Mouse (Mus musculus) stomach, embryonic 14.5 days (tissue): ENCODE data around the gene Ube2j2. TPM values are rescaled to one million over a fixed set of nuclear protein-coding genes. Genes with fewer than 3 reads are reported as not detected.

Experiments
- ATAC-seq: fragments of 200-750 bp; cut with Nextera tagmentation; 2 replicates; pipeline ENCODE4 v1.8.0; 2017; ENCODE audit warnings: low read depth, moderate TSS enrichment; ENCODE audit not compliant: insufficient number of reproducible peaks, insufficient read depth, low FRiP score
- H3K27ac ChIP-seq: fragments of 300-500 bp; sonication (generic); 2 replicates; pipeline ENCODE4 v1.5.1; 2014; ENCODE audit warnings: mild to moderate bottlenecking, low read length, moderate library complexity, mixed read lengths
- H3K27me3 ChIP-seq: fragments of 300-500 bp; sonication (generic); 2 replicates; pipeline ENCODE4 v1.6.1; 2014; ENCODE audit warnings: low read length, control low read depth, mixed read lengths; ENCODE audit not compliant: control insufficient read depth, insufficient read depth
- H3K36me3 ChIP-seq: fragments of 300-500 bp; sonication (generic); 2 replicates; pipeline ENCODE4 v1.6.1; 2014; ENCODE audit warnings: mild to moderate bottlenecking, control low read depth, low read length, moderate library complexity, mixed read lengths; ENCODE audit not compliant: control insufficient read depth, insufficient read depth
- H3K4me1 ChIP-seq: fragments of 300-500 bp; sonication (generic); 2 replicates; pipeline ENCODE4 v1.6.1; 2014; ENCODE audit warnings: low read length, control low read depth, mixed read lengths; ENCODE audit not compliant: control insufficient read depth, insufficient read depth
- H3K4me2 ChIP-seq: fragments of 300-500 bp; sonication (generic); replicated peaks from 2 replicates; pipeline ENCODE4 v1.6.1; 2014; ENCODE audit warnings: low read depth, low read length, control low read depth
- H3K4me3 ChIP-seq: fragments of 300-500 bp; sonication (generic); 2 replicates; pipeline ENCODE4 v1.5.1; 2014; ENCODE audit warnings: low read depth, low read length, control low read depth
- H3K9ac ChIP-seq: fragments of 300-500 bp; sonication (generic); replicated peaks from 2 replicates; pipeline ENCODE4 v1.6.1; 2014; ENCODE audit warnings: low read depth, mild to moderate bottlenecking, control low read depth, low read length, moderate library complexity, mixed read lengths
- H3K9me3 ChIP-seq: fragments of 300-500 bp; sonication (generic); 2 replicates; pipeline ENCODE4 v1.6.1; 2016; ENCODE audit warnings: low read depth, low read length, control low read depth; ENCODE audit not compliant: control insufficient read depth
- WGBS: fragments of 180-500 bp; shearing (Covaris S2); extraction: QIAGEN DNeasy Blood & Tissue Kit; methylation state at CpG from one replicate; pipeline ENCODE4 v1.1.7; 2014; 5-methylcytosine and 5-hydroxymethylcytosine counted together
- polyA plus RNA-seq: library from polyadenylated mRNA; unstranded; fragments of >200 nt; fragmentation: Nextera tagmentation; extraction: Ambion mirVana; gene quantifications from 2 replicates; pipeline ENCODE4 v1.2.1, GENCODE M21; 2014

Ube2j2 gene
- polyA plus RNA-seq, 1 experiment from 2014 or later, result 107 TPM

DNA sequence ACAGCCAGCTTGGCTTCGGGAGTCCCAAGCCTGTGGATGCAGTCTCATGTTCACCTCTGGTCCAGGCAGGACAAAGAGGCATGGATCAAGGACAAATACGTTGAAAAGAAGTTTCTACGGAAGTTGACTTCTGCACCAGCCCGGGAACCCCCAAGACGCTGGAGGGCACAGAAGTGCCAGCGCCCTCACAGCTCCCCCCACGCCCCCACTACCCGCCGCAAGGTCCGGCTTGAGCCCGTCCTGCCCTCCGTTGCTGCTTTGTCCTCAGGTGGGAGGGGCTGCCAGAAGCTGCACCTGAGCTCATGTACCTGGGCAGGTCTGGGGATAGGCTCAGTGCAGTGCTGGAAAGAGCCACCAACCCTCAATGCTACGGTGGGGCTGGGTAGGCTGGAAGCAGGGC lies 40.4 kb upstream of the Ube2j2 start:
- Histone ChIP-seq H3K4me3 (no peak overlapping the region), H3K27me3 (no peaks in the 10 kb centered on the region), H3K4me2 (no peak overlapping the region), H3K27ac (no peak overlapping the region), H3K9ac (no peak overlapping the region), H3K4me1 (no peaks in the 10 kb centered on the region), H3K36me3 (peaks cover 38% of the 10 kb centered on the region), H3K9me3 (no peaks in the 10 kb centered on the region)
- 94% methylated on average over 13 of the region's 13 CpGs for WGBS
- no peak for ATAC-seq

DNA sequence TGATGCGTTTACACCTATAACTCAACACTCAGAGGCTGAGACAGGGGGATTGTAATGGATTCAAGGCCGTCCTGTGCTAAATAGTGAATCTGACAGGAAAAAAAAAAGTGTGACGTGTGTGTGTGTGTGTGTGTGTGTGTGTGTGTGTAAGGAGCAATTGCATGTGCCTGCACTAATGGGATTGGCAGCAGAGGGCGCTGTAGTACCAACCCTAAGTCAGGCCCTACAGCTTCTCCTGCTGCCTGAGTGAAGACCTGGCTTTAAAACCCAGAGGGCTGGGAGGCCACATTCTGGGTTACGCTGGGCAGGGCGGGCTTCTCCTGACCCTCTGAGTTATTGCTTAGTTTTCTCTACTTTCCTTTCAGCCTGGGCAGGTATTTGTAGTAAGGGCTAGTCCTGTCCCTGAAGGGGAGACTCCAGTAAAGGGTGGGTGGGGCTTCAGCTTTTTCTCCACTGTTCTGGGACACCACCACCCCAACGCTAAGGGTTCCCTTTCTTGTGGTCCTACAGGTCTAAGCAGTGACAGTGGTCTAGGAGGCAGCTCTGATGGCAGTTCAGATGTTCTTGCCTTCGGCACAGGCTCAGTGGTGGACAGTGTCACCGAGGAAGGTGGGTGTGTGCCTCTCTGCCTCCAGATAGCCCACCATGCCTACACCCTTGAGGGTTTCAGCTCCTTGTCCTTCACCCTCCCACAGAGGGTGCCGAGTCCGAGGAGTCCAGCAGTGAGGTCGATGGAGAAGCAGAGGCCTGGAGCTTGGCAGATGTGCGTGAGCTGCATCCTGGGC lies 39.1 kb upstream of the Ube2j2 start:
- H3K4me2 ChIP-seq, result no peak overlapping the region
- WGBS, result 90% methylated on average over 13 of the region's 13 CpGs
- H3K27ac ChIP-seq, result no peak overlapping the region
- no peak overlapping the region for H3K4me3 ChIP-seq
- no peak for ATAC-seq
- no peaks in the 10 kb centered on the region for H3K4me1 ChIP-seq
- no peak overlapping the region for H3K9ac ChIP-seq
- H3K9me3 ChIP-seq, result no peaks in the 10 kb centered on the region
- H3K36me3 ChIP-seq, result peaks cover 38% of the 10 kb centered on the region
- no peaks in the 10 kb centered on the region for H3K27me3 ChIP-seq

DNA sequence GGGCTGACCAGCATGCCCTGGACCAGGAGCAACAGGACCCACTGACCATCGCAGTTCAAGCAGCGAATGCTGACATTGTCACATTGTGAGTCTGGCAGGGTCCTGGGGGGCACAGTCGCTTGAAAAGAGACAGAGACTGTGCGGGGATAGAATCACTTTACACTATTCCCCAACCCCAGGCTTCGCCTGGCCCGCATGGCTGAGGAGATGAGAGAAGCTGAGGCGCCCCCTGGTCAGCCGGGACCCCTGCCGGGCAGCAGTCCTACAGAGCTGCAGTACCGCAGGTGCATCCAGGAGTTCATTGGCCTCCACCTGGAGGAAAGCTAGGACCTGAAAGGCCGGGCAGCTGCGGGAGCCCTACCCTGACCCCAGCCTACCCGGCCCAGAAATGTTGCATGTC lies 38.0 kb upstream of the Ube2j2 start:
- no peak for ATAC-seq
- Histone ChIP-seq H3K27me3 (no peaks in the 10 kb centered on the region), H3K27ac (no peak overlapping the region), H3K4me2 (no peak overlapping the region), H3K9me3 (no peaks in the 10 kb centered on the region), H3K9ac (no peak overlapping the region), H3K4me3 (no peak overlapping the region), H3K4me1 (no peaks in the 10 kb centered on the region), H3K36me3 (peaks cover 32% of the 10 kb centered on the region)
- WGBS, result 87% methylated on average over 13 of the region's 13 CpGs

DNA sequence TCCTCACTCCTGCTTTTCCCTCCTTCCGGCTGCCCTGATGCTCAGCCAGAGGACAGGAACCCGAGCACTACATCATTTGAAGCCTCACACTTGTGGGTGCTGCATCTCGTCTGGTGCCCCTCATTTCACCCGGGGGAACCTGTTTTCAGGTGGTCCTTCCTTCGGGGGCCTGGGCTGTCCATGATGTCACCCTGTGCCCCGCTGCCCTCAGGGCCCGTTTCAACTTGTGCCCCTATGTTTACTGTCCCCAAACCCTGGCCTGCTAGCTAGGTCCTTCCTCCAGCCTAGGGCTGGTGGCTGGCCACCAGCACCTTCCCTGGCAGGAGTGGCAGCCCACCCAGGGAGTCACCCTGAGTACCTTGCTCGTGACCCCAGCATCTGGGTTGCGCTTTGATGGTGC lies 37.5 kb upstream of the Ube2j2 start:
- Histone ChIP-seq H3K27ac (no peak overlapping the region), H3K4me3 (no peak overlapping the region), H3K4me2 (no peak overlapping the region), H3K27me3 (no peaks in the 10 kb centered on the region), H3K9me3 (no peaks in the 10 kb centered on the region), H3K4me1 (no peaks in the 10 kb centered on the region), H3K9ac (no peak overlapping the region), H3K36me3 (peaks cover 32% of the 10 kb centered on the region)
- ATAC-seq, result no peak
- 77% methylated on average over 9 of the region's 9 CpGs for WGBS

DNA sequence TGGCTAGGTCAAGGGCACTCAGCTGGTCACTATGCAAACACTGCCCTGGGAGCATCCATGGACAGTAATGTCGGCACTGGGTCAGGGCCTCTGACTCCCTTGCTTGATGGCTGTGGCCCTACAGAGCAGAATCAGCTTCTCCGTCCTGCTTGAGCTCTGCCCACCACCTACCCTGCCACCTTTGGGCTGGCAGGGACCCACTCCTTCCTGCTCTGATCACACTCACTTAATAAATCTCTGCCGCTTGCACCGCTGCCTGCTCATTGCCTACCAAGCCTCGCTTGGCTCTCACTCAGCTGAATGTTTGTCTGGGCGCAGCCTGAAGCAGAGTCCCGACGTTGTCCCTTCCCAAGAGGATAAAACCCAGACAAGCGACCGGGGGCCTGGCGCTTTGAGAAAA lies 36.6 kb upstream of the Ube2j2 start:
- no peak overlapping the region for H3K4me2 ChIP-seq
- H3K36me3 ChIP-seq, result peaks cover 32% of the 10 kb centered on the region
- no peak overlapping the region for H3K4me3 ChIP-seq
- 81% methylated on average over 11 of the region's 11 CpGs for WGBS
- no peak overlapping the region for H3K9ac ChIP-seq
- no peaks in the 10 kb centered on the region for H3K4me1 ChIP-seq
- ATAC-seq, result no peak
- H3K27me3 ChIP-seq, result no peaks in the 10 kb centered on the region
- H3K27ac ChIP-seq, result no peak overlapping the region
- no peaks in the 10 kb centered on the region for H3K9me3 ChIP-seq

DNA sequence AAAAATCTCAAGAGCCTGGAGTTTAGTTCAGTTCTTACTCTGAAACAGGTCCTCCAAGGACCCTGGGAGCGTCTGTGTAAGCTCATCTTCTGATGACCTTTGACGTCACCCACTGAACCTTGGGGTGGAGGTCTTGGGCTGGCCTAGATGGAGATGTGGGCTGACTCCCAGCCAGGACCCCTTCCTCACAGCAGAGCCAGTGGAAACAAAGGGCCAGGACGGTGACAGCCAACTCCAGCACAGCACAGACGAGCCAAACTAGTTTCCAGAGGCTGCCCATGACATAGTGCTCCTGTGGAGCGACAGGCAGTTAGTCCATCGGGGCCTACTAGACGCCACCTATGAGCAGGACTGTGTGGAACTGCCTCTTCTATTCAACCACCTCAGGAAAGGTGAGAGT lies 35.4 kb upstream of the Ube2j2 start:
- Histone ChIP-seq H3K27ac (no peak overlapping the region), H3K4me3 (no peak overlapping the region), H3K4me2 (no peak overlapping the region), H3K9ac (no peak overlapping the region), H3K9me3 (no peaks in the 10 kb centered on the region), H3K27me3 (no peaks in the 10 kb centered on the region), H3K36me3 (peaks cover 20% of the 10 kb centered on the region), H3K4me1 (no peaks in the 10 kb centered on the region)
- WGBS, result 75% methylated on average over 7 of the region's 7 CpGs
- no peak for ATAC-seq

DNA sequence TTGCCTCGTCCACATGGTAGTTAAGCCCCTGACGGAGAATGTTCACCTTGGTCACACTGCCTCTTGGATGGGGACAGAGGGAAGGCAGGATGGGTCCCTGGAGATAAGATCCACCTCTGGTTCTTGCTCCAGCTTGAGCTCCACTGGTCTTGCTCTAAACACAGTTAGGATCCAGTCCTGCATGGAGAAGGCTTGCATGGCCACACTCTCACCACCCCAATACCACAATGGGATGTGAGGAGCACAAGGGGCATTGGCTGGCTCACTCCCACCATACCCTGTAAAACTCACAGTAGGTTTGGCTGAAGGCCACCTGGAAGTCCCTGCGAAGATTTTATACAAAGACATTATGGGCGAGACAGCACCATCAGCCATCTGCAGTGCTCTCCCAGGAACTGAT lies 34.9 kb upstream of the Ube2j2 start:
- H3K27ac ChIP-seq, result no peak overlapping the region
- ATAC-seq, result no peak
- no peaks in the 10 kb centered on the region for H3K9me3 ChIP-seq
- no peak overlapping the region for H3K4me3 ChIP-seq
- peaks cover 15% of the 10 kb centered on the region for H3K36me3 ChIP-seq
- no peaks in the 10 kb centered on the region for H3K27me3 ChIP-seq
- no peaks in the 10 kb centered on the region for H3K4me1 ChIP-seq
- no peak overlapping the region for H3K4me2 ChIP-seq
- no peak overlapping the region for H3K9ac ChIP-seq
- WGBS, result 87% methylated on average over 4 of the region's 4 CpGs

DNA sequence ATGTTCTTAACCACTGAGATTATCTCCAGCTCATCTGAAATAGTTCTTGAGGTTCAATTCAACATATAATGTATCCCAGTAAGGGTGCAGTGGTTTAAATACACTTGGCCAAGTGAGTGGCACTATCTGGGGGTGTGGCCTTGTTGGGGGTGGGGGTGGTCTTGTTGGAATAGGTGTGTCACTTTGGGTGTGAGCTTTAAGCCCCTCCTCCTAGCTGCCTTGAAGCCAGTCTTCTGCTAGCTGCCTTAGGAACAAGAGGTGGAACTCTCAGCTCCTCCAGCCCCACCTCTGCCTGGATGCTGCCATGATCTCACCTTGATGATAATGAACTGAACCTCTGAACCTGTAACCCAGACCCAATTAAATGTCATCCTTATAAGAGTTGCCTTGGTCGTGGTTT lies 11.6 kb upstream of the Ube2j2 start:
- Histone ChIP-seq H3K9ac (no peak overlapping the region), H3K27ac (no peak overlapping the region), H3K4me1 (no peaks in the 10 kb centered on the region), H3K4me3 (no peak overlapping the region), H3K9me3 (no peaks in the 10 kb centered on the region), H3K36me3 (no peaks in the 10 kb centered on the region), H3K27me3 (no peaks in the 10 kb centered on the region), H3K4me2 (no peak overlapping the region)
- no peak for ATAC-seq
- WGBS, result 71% methylated on average over 1 of the region's 1 CpGs

DNA sequence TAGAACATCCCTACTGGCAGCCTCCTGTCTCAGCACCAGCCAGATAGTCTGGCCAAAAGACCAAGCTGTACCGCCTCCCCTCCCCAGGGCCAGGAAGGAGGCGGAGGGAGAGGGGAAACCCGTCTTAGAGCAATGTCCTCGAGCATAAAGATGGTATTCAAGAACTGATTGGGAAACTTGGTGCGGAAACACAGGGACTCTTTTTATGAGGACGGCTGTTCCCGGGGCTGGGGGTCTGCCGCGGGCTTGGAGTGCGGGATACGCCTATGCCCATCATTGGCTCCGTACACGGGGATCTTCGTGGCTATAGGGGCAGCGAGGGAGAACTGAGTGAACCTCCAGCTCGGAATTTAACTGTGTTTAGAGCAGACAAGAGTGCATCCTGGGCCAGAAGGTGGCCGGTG lies 580 bp upstream of the Ube2j2 start:
- Histone ChIP-seq H3K4me3 (peak overlapping the region; percentile 96), H3K27me3 (no peaks in the 10 kb centered on the region), H3K9me3 (no peaks in the 10 kb centered on the region), H3K4me2 (peak overlapping the region; percentile 91), H3K9ac (peak overlapping the region; percentile 71), H3K4me1 (peaks cover 12% of the 10 kb centered on the region), H3K36me3 (peaks cover 8% of the 10 kb centered on the region), H3K27ac (peak overlapping the region; percentile 84)
- no peak for ATAC-seq
- under 1% methylated on average over 17 of the region's 17 CpGs for WGBS
